Mouse (Mus musculus) retina, postnatal 1 day (tissue): ENCODE results near the gene Cd80.
"Not testable (repeated sequence)": the region's sequence is repeated elsewhere in the genome, so short reads cannot be mapped to it uniquely, and the experiment has no call there.

Experiments
- DNase-seq: peaks from one replicate; pipeline ENCODE4 v3.0.0-alpha.2; 2012

The Cd80 gene

GRCm38 (mm10) chr16:38455511-38456418 lies at the start of gene Cd80:
Cd80 (plus strand) TSS chr16:38455561.
- DNase-seq = no peak

- DNase-seq = no peak
These were observed 49.1 kb upstream of the Cd80 start for GRCm38 (mm10) chr16:38406293-38406692.

- DNase-seq = no peak
These were observed 48.7 kb upstream of the Cd80 start for GRCm38 (mm10) chr16:38406708-38407107.

- no peak for DNase-seq
These were observed 47.8 kb upstream of the Cd80 start for GRCm38 (mm10) chr16:38407584-38407983.

GRCm38 (mm10) chr16:38408416-38408815 lies 46.9 kb upstream of the Cd80 start:
- no peak for DNase-seq

GRCm38 (mm10) chr16:38414953-38415352 lies 40.4 kb upstream of the Cd80 start:
- no peak for DNase-seq

- DNase-seq = no peak
These were observed 30.0 kb upstream of the Cd80 start for GRCm38 (mm10) chr16:38425374-38425773.

- DNase-seq = no peak
These were observed 29.6 kb upstream of the Cd80 start for GRCm38 (mm10) chr16:38425799-38426198.

GRCm38 (mm10) chr16:38431446-38432185 lies 23.7 kb upstream of the Cd80 start:
- DNase-seq = no peak

- no peak for DNase-seq
These were observed 22.6 kb upstream of the Cd80 start, which contains the start of gene Pla1a for GRCm38 (mm10) chr16:38432498-38433425. Pla1a (minus strand) TSS chr16:38433145.

GRCm38 (mm10) chr16:38433514-38433913 lies 21.8 kb upstream of the Cd80 start:
- no peak for DNase-seq

GRCm38 (mm10) chr16:38434295-38434795 lies 21.0 kb upstream of the Cd80 start:
- DNase-seq = no peak

GRCm38 (mm10) chr16:38439190-38439589 lies 16.2 kb upstream of the Cd80 start:
- no peak for DNase-seq

- no peak for DNase-seq
These were observed 15.0 kb upstream of the Cd80 start for GRCm38 (mm10) chr16:38440403-38440802.

GRCm38 (mm10) chr16:38441611-38442010 lies 13.8 kb upstream of the Cd80 start:
- no peak for DNase-seq

GRCm38 (mm10) chr16:38442216-38442615 lies 13.1 kb upstream of the Cd80 start:
- DNase-seq = no peak

GRCm38 (mm10) chr16:38443721-38444464 lies 11.5 kb upstream of the Cd80 start:
- DNase-seq = no peak

GRCm38 (mm10) chr16:38445046-38445445 lies 10.3 kb upstream of the Cd80 start:
- DNase-seq = no peak

- no peak for DNase-seq
These were observed 9.8 kb upstream of the Cd80 start for GRCm38 (mm10) chr16:38445576-38445975.

- not testable (repeated sequence) for DNase-seq
These were observed 9.2 kb upstream of the Cd80 start for GRCm38 (mm10) chr16:38446141-38446540.

- no peak for DNase-seq
These were observed 8.0 kb upstream of the Cd80 start for GRCm38 (mm10) chr16:38447366-38447765.

GRCm38 (mm10) chr16:38448458-38448857 lies 6.9 kb upstream of the Cd80 start:
- DNase-seq = no peak
